Mouse (Mus musculus) midbrain, embryonic 10.5 days (tissue): ENCODE data around the gene Scarf2. TPM values are rescaled to one million over a fixed set of nuclear protein-coding genes. Genes with fewer than 3 reads are reported as not detected.

Experiments used
- DNase-seq: peaks from one replicate; pipeline ENCODE4 v3.0.0-alpha.2; 2017; ENCODE audit warnings: low spot score
- H3K27ac ChIP-seq: fragments of 300-500 bp; sonication (generic); replicated peaks from 2 replicates; pipeline ENCODE4 v1.5.1; 2016; ENCODE audit warnings: mild to moderate bottlenecking
- H3K27me3 ChIP-seq: fragments of 300-500 bp; sonication (generic); 2 replicates; pipeline ENCODE4 v1.6.1; 2016; ENCODE audit warnings: low read depth, mild to moderate bottlenecking; ENCODE audit not compliant: poor library complexity, severe bottlenecking
- H3K36me3 ChIP-seq: fragments of 300-500 bp; sonication (generic); 2 replicates; pipeline ENCODE4 v1.6.1; 2016; ENCODE audit warnings: mild to moderate bottlenecking, moderate library complexity
- H3K4me1 ChIP-seq: fragments of 300-500 bp; sonication (generic); 2 replicates; pipeline ENCODE4 v1.6.1; 2016
- H3K4me3 ChIP-seq: fragments of 300-500 bp; sonication (generic); 2 replicates; pipeline ENCODE4 v1.5.1; 2016; ENCODE audit warnings: mild to moderate bottlenecking, moderate library complexity
- H3K9me3 ChIP-seq: fragments of 300-500 bp; sonication (generic); replicated peaks from 2 replicates; pipeline ENCODE4 v1.6.1; 2016; ENCODE audit warnings: mild to moderate bottlenecking
- WGBS: fragments of 180-500 bp; shearing (Covaris S2); methylation state at CpG from one replicate; pipeline ENCODE4 v1.1.7; 2016; 5-methylcytosine and 5-hydroxymethylcytosine counted together
- polyA plus RNA-seq: library from polyadenylated mRNA; unstranded; fragments of >200 nt; fragmentation: Nextera tagmentation; extraction: Ambion mirVana; gene quantifications from 2 replicates; pipeline ENCODE4 v1.2.1, GENCODE M21; 2016

Scarf2 gene
- polyA plus RNA-seq, 1 experiment from 2014 or later, result 4.1 TPM

- no peak for DNase-seq
- 80% methylated on average over 8 of the region's 8 CpGs for whole genome bisulfite sequencing
- Histone ChIP-seq H3K36me3 (no peaks in the 10 kb centered on the region), H3K4me3 (no peak overlapping the region), H3K27ac (no peak overlapping the region), H3K27me3 (peaks cover 64% of the 10 kb centered on the region), H3K9me3 (no peaks in the 10 kb centered on the region), H3K4me1 (peaks cover 14% of the 10 kb centered on the region)
Measured at GRCm38 (mm10) chr16:17816528-17816927, 19.4 kb downstream of the Scarf2 start.

- no peak overlapping the region for H3K27ac ChIP-seq
- H3K36me3 ChIP-seq, result no peaks in the 10 kb centered on the region
- 91% methylated on average over 2 of the region's 2 CpGs for WGBS
- no peak overlapping the region for H3K4me3 ChIP-seq
- no peaks in the 10 kb centered on the region for H3K9me3 ChIP-seq
- peaks cover 46% of the 10 kb centered on the region for H3K27me3 ChIP-seq
- no peak for DNase-seq
- peaks cover 4% of the 10 kb centered on the region; the same call in 1 of the 2 replicates for H3K4me1 ChIP-seq
Measured at GRCm38 (mm10) chr16:17826500-17826899, 29.4 kb downstream of the Scarf2 start.

DNA sequence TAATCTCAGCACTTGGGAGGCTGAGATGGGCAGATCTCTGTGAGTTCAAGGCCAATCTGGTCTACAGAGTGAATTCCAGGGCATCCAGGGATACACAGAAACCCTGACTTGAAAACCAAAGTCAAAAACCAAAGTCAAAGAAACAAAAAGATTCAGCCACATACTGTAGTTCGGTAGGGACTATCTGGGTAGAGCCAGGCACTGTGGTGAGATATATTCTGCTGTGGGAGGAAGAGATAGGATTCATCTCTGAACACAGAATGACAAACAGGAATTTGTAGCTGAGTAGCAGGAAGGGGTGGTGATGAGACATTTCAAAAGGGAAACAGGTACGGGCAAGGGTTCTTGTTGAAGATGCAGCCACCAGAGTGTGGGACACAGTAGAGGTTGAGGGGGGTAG, 31.1 kb downstream of the Scarf2 start:
- Histone ChIP-seq H3K4me3 (no peak overlapping the region), H3K4me1 (peaks cover 9% of the 10 kb centered on the region), H3K27me3 (peaks cover 64% of the 10 kb centered on the region), H3K36me3 (no peaks in the 10 kb centered on the region), H3K9me3 (no peaks in the 10 kb centered on the region), H3K27ac (no peak overlapping the region)
- no peak for DNase-seq
- WGBS, result 94% methylated on average over 2 of the region's 2 CpGs

- Histone ChIP-seq H3K27me3 (peaks cover 70% of the 10 kb centered on the region), H3K4me3 (no peak overlapping the region), H3K4me1 (peaks cover 16% of the 10 kb centered on the region), H3K36me3 (no peaks in the 10 kb centered on the region), H3K9me3 (no peaks in the 10 kb centered on the region), H3K27ac (no peak overlapping the region)
- no peak for DNase-seq
- 81% methylated on average over 3 of the region's 3 CpGs for WGBS
Measured at GRCm38 (mm10) chr16:17828867-17829266, 31.8 kb downstream of the Scarf2 start.

- H3K4me1 ChIP-seq, result peaks cover 24% of the 10 kb centered on the region
- H3K36me3 ChIP-seq, result no peaks in the 10 kb centered on the region
- H3K27ac ChIP-seq, result no peak overlapping the region
- peaks cover 87% of the 10 kb centered on the region for H3K27me3 ChIP-seq
- H3K4me3 ChIP-seq, result no peak overlapping the region
- H3K9me3 ChIP-seq, result no peaks in the 10 kb centered on the region
- 57% methylated on average over 10 of the region's 10 CpGs for WGBS
- DNase-seq, result no peak
Measured at GRCm38 (mm10) chr16:17830385-17831178, 33.5 kb downstream of the Scarf2 start.

DNA sequence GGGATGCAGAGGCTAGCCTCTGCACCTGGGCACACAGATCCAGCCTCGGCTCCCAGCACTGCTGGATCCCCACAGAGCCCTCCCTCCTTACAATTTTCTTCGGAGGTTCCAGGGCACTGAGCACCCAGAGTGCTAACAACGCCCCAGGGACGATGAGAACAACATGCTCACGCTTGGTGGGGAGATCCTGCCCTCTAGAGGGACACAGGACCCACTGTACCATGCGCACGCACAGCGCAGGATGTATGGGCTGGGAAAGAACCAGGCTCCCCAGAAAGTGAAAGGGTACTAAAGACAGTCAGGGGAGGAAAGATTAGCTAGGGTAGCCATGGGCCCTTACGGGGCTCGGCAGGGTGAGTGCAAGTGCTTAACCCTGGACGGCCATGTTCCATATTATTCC, 34.7 kb downstream of the Scarf2 start:
- H3K9me3 ChIP-seq, result no peaks in the 10 kb centered on the region
- no peak overlapping the region for H3K27ac ChIP-seq
- no peak for DNase-seq
- peaks cover 24% of the 10 kb centered on the region for H3K4me1 ChIP-seq
- H3K4me3 ChIP-seq, result no peak overlapping the region
- no peaks in the 10 kb centered on the region for H3K36me3 ChIP-seq
- 11% methylated on average over 11 of the region's 11 CpGs for WGBS
- H3K27me3 ChIP-seq, result peaks cover 99% of the 10 kb centered on the region

- peaks cover 100% of the 10 kb centered on the region for H3K27me3 ChIP-seq
- peaks cover 24% of the 10 kb centered on the region for H3K4me1 ChIP-seq
- peak within 1 kb of the TSS; percentile 63 for H3K4me3 ChIP-seq
- H3K9me3 ChIP-seq, result no peaks in the 10 kb centered on the region
- peak within 1 kb of the TSS; percentile 34 for H3K27ac ChIP-seq
- DNase-seq, result no peak
- H3K36me3 ChIP-seq, result peaks cover 1% of the 10 kb centered on the region; the same call in 1 of the 2 replicates
- WGBS, result 23% methylated on average over 7 of the region's 7 CpGs
Measured at GRCm38 (mm10) chr16:17832821-17833220, 35.7 kb downstream of the Scarf2 start, which contains the start of gene B830017H08Rik. Gene B830017H08Rik (plus strand): TSS chr16:17833121.

- DNase-seq, result peak; percentile 58
- under 1% methylated on average over 25 of the region's 37 CpGs for WGBS
- H3K4me3 ChIP-seq, result peak overlapping the region; percentile 63
- no peaks in the 10 kb centered on the region for H3K9me3 ChIP-seq
- H3K27me3 ChIP-seq, result peaks cover 100% of the 10 kb centered on the region
- H3K4me1 ChIP-seq, result peaks cover 24% of the 10 kb centered on the region
- H3K36me3 ChIP-seq, result peaks cover 4% of the 10 kb centered on the region; the same call in 1 of the 2 replicates
- H3K27ac ChIP-seq, result peak overlapping the region; percentile 34
Measured at GRCm38 (mm10) chr16:17833321-17833680, 36.2 kb downstream of the Scarf2 start.

DNA sequence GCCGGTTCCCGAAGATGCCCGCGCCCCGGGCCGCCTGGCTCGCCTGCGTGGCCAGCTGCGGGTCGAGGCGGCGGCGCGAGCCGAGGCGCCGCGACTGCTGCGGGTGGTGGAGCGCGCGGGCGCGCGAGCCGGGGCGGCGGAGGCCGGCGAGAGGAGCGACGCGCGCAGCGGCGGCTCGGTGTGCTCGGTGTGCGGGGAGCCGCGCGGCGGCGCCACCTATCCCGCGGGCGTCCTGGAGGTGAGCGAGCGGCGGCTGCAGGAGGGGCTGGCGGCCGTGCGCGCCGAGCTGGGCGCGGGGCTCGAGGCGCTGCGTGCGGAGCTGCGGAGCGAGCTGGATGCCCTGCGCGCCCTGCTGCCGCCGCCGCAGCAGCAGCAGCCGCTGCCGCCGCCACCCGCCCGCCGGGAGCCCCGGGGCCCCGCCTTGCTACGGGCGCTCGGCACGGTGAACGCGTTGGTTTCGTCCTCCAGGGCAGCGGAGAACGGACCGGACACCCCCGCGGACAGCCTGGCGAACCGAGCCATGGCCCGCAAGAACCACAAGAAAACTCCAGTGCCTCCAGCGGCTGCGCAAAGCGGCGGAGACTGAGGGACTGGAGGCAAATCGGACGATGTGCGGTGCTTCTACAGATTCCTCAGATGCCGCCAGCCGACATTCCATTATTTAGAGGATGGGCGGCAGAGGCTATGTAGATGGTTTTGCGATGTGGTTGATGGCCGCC, 36.8 kb downstream of the Scarf2 start:
- Histone ChIP-seq H3K27me3 (peaks cover 95% of the 10 kb centered on the region), H3K4me3 (peak overlapping the region; percentile 63), H3K4me1 (peaks cover 24% of the 10 kb centered on the region), H3K36me3 (peaks cover 6% of the 10 kb centered on the region; the same call in 1 of the 2 replicates), H3K9me3 (no peaks in the 10 kb centered on the region), H3K27ac (peak overlapping the region; percentile 34)
- 4% methylated on average over 93 of the region's 103 CpGs for WGBS
- DNase-seq, result peak; percentile 64

- 57% methylated on average over 7 of the region's 7 CpGs for WGBS
- H3K9me3 ChIP-seq, result no peaks in the 10 kb centered on the region
- peaks cover 88% of the 10 kb centered on the region for H3K27me3 ChIP-seq
- no peak for DNase-seq
- no peak overlapping the region for H3K27ac ChIP-seq
- peaks cover 24% of the 10 kb centered on the region for H3K4me1 ChIP-seq
- peak overlapping the region; percentile 63 for H3K4me3 ChIP-seq
- H3K36me3 ChIP-seq, result peaks cover 6% of the 10 kb centered on the region; the same call in 1 of the 2 replicates
Measured at GRCm38 (mm10) chr16:17834543-17834942, 37.5 kb downstream of the Scarf2 start.

DNA sequence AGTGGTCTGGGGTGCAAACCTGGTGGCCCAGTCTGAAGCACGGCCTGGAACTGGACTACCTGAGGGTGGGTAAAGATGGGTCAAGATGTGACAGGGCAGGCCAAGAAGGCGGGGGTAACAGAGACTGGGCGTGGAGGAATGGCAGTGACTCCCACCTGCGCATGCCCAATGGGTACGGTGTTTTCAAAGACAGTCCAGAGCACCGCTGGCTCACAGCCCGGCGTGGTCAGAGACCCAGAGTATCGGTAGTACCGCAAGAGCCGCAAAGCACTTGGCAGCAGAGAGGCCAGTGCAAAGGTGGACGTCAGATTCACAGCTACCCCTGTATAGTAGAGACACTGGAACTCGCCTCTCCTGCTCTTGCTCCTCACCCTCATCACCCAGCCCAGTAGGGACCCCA, 38.4 kb downstream of the Scarf2 start:
- peaks cover 78% of the 10 kb centered on the region for H3K27me3 ChIP-seq
- no peak overlapping the region for H3K4me3 ChIP-seq
- DNase-seq, result no peak
- WGBS, result 41% methylated on average over 13 of the region's 13 CpGs
- no peak overlapping the region for H3K27ac ChIP-seq
- no peaks in the 10 kb centered on the region for H3K9me3 ChIP-seq
- H3K36me3 ChIP-seq, result peaks cover 14% of the 10 kb centered on the region
- H3K4me1 ChIP-seq, result peaks cover 24% of the 10 kb centered on the region

DNA sequence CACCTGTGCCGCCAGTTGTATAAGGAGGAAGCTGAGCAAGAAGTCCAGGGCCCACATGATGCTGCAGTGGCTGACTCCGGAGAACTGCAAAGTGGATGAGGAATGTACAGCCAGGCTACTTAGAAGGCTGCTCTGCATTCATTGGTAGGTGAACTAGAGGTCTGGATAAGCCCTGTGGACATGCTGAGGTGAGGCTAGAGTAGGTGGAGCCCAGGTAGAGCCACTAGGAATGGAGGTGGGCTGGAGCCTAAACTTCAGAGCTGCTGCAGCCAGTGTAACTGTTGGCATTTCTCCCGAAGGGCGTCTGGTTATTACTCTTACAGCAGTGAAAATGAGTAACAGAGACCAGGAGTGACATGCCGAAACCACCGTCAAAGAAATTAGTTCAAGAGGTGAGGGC, 41.0 kb downstream of the Scarf2 start, which contains the start of gene Car15:
Gene Car15 (minus strand): TSS at position 314 of the 400 bp plus-strand sequence.
- DNase-seq, result no peak

DNA sequence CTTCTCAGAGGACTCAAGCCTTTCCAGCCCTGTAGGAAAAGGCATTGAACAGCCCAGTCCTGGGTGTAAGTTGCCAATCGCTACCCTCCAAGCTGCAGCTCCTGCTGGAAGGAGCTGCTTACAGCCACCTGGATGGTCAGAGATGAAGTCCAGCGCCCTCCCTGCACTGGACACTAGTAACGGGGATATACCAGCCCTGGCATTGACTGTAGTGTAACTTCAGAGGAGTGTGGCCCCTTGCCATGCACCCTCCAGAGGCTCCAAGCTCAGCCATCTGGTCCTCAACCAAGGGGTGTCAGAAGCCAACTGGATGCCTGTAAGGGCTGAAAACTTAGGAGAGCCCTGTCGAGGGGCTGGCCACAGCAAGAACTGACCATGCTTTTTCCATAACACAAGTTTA, 42.9 kb downstream of the Scarf2 start:
- WGBS, result 85% methylated on average over 4 of the region's 4 CpGs
- Histone ChIP-seq H3K27ac (no peak overlapping the region), H3K4me1 (no peaks in the 10 kb centered on the region), H3K27me3 (peaks cover 33% of the 10 kb centered on the region), H3K9me3 (no peaks in the 10 kb centered on the region), H3K36me3 (peaks cover 59% of the 10 kb centered on the region), H3K4me3 (no peak overlapping the region)
- no peak for DNase-seq

More for the DNA sequence above, 41.0 kb downstream of the Scarf2 start, which contains the start of gene Car15:
- Histone ChIP-seq H3K4me3 (no peak within 1 kb of the TSS), H3K4me1 (peaks cover 17% of the 10 kb centered on the region), H3K9me3 (no peaks in the 10 kb centered on the region), H3K36me3 (peaks cover 40% of the 10 kb centered on the region), H3K27ac (no peak within 1 kb of the TSS), H3K27me3 (peaks cover 53% of the 10 kb centered on the region)
- WGBS, result 85% methylated on average over 6 of the region's 6 CpGs
